Mouse (Mus musculus): ENCODE results near the gene Nup85.
"Not testable (repeated sequence)": the region's sequence is repeated elsewhere in the genome, so short reads cannot be mapped to it uniquely, and the experiment has no call there.

DNA sequence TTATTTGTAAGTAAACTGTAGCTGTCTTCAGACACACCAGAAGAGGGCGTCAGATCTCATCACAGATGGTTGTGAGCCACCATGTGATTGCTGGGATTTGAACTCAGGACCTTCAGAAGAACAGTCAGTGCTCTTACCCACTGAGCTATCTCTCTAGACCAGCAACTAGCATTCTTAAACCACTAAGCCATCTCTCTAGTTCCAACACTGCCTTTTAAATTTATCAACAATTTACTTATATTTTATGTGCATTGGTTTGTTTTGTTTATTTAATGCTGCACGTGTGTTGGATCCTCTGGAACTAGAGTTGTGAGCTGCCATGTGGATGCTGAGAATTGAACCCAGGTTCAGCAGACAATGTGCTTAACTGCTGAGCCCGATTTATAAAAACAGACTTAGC lies 37.8 kb upstream of the Nup85 start:
- TF ChIP-seq POLR2A (IDR thresholded peaks at IDR 0.05; ENCODE audit: borderline replicate concordance, extremely low read depth, low read depth, low read length); CTCF (IDR thresholded peaks at IDR 0.05; ENCODE audit: insufficient read depth, low read length): not testable (repeated sequence)
